Mouse (Mus musculus): ENCODE results near the gene Prl2c1.
"Not testable (repeated sequence)": the region's sequence is repeated elsewhere in the genome, so short reads cannot be mapped to it uniquely, and the experiment has no call there.

The Prl2c1 gene

DNA sequence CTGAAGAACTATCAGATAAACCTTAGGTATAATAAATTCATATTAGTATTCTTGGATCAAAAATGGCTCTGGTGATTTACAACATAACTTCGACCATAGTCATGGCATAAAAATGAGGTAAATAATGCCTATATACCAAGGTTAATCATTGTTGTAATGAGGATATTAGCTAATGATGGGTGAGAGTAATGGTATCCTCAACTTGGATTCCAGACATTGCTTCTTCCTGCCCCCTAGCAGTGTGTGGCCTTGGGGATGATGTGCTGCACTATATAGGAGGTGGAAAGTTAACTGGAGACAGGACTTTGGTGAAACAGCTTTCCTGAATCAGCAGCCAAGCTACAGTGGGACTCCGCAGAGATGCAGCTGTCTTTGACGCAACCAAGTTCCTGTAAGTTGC is at the start of gene Prl2c1:
Gene Prl2c1, plus strand, starts transcription at position 301 of the 400 bp plus-strand sequence.
- DNase-seq (ENCODE audit: low read depth) = no peak

DNA sequence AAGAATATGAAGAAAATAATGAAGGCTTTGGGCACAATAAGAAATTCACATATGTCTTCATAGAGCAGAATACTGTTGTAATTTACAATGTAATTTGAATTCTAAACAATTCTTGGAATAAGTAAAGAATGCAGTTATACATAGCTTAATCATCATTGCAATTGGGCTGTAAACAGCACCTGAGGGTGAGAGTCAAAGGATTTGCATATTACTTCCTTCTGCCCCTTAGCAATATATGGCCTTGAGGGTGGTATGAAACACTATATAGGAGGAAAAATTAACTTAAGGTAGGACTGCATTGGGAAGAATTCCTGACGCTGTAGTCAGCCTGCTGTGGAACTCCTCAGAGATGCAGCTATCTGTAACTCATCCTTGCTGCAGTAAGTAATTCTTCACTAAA is 47.8 kb upstream of the Prl2c1 start, which contains the start of gene Prl2a1:
Gene Prl2a1, plus strand, starts transcription at position 301 of the 400 bp plus-strand sequence.
- DNase-seq (ENCODE audit: low read depth) = no peak

DNA sequence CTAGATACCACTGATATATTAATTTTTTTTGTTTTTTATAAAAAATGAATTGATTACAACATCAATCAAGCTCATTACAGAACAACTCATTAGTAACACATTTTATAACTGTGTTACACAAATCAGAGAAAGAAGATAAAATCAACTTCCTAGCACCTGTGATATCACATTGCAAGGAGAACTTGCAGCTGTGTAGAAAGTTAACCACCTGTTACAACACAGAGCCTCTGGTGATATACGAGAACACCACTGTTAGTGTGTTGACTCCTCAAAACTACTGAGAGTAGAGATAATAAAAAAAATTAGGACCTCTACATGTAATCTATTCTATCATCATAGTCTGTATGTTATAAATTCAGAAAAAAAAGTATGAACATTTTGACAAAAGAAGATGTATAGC is 46.4 kb upstream of the Prl2c1 start:
- no peak for DNase-seq (ENCODE audit: low read depth)

DNA sequence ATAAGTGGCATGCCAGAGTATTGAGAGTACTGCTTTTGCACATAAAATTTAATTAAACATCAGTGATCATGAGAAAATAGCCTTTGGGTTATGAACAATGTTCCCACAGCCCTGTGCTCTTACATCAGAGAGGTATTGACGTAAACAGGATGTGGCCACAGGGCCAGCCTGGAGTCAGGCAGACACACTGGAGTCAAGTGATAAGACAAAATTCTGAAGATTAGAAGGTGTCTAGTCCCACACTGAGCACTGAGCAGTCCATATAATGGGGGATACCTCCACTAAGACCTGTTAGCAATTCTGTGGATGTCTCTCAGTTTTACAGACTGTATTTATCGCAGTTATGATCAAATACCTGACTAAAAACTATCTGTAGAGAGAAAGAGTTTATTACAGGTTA is 55.1 kb downstream of the Prl2c1 start:
- DNase-seq (ENCODE audit: low read depth) = not testable (repeated sequence)

All from fibroblast of lung, adult 2 months (primary cell).